Mouse (Mus musculus) activated CD4-positive, CD25-positive, alpha-beta regulatory T cell (primary cell): ENCODE measurements around the gene Plekha7. TPM values are rescaled to one million over a fixed set of nuclear protein-coding genes. Genes with fewer than 3 reads are reported as not detected.

ENCODE experiments used
- polyA plus RNA-seq, 2 experiments: library from polyadenylated mRNA; unstranded; fragments of 100-300 nt; shearing (Covaris generic); gene quantifications; one replicate each; pipeline ENCODE4 v1.2.1; 2017

Plekha7 gene
- polyA plus RNA-seq = 1 to 10 TPM; 8.3 to 9.4 TPM

DNA sequence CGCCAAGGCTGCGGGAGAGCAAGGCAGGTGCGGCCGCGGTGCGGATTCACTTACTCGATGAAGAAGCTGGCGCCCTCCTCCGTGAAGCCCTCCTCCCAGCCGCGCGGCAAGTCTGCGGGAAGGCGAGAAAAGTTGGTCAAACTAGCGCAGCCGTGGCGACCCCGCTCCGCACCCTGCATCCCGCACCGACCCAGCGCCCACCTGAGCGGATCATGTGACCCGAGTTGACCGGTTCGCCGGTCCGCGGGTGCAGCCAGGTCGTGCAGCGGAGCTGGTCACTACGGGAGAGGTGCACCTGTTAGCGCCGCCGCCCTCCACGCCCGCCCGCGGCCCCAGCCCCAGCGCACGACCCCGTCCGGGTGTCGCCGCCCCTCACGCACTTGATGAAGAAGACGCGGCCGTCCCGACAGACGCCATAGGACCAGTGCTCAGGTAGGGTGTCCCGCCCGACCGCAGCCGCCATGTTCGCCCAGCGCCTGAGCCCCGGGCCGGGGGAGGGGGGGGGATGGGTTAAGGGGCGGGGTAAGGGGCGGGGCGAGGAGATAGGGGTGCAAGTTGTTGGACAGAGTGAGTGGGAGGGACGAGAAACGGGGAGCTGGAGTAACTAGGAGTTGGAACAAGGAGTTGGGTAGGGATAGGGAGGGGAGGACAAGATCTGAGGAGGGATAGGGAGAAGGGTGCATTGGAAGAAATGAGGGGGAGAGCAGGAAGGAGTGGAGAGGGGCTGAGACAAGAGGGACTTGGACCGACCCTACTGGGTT is at the start of gene Plekha7:
Plekha7 (minus strand) TSS at position 506 of the 761 bp plus-strand sequence.

DNA sequence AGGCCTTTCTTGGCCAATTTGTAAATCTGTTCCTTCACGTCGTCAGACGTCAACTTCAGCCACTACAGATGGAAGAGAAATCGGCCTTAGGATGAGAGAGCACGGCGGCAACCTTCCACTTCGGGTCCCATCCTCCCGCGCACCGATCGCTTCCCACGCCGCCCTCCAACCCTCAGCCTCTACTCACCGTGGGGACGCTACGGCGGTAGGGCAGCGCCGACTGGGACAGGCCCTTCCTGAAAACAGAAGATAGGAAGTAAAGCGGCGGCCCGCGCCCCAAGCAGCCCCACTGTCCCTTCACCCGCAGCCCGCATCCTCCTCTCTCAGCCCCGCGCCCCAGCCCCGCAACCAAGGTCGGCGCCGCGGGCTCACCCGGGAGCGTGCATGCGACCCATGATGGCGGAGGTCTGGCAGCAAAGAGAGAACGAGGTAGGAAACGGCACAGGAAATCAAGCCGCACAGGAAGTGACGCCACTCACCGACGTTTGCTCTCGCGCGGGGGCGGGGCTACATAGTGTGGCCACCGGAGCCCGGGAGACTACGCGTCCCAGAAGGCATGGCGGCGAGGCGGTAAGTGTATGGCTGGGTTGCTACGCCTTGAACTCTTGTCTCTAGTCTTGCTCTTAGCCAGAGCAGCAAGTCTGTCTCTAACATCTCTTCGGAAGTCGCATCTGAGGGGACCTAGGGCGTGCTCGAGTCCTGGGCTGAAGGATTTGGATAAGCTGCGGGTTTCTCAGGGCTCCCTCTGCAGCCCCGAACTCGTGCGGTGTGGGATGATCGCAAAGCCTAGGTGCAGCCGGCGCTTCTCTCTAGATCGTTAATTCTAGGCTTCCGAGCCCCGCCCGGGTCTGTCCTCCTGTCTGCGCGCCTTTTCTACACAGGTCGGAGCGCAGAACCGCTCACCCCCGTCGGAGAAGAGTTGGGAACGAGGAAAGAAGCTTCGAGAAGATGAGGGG is 25.8 kb upstream of the Plekha7 start, which contains the start of gene Rps13:
Rps13 (minus strand) TSS at position 483 of the 956 bp plus-strand sequence.

DNA sequence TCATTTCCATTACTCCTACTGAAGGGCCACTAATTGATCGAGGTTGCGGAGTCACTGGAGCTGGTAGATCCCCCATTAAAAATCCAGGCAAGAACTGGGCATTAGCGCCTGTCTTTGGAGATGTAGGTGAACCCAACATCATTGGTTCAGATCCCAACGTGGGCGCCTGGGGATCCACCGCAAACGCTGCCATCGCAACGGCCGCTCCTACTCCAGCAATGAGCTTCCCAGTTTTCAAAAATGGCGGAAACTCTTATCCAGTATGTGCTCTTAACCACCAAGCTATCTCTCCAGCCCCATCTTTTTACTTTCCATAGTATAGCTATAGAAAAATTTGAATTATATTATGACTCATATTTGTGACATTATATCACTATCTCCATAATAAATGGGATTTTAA is 223.8 kb downstream of the Plekha7 start, which contains the start of gene Gm4353:
Gm4353 (minus strand) TSS at position 270 of the 400 bp plus-strand sequence.

Other genes starting within 250 kb of the Plekha7 start
- under 1 TPM in 1 of 2 experiments, not detected in 1; 0.39 TPM for gene Gm4353, start 223.7 kb downstream of the Plekha7 start, polyA plus RNA-seq
- gene Rps13, start 25.8 kb upstream of the Plekha7 start, polyA plus RNA-seq = 100 to 1,000 TPM; 698 to 971 TPM
- gene Pik3c2a, start 135.1 kb upstream of the Plekha7 start, polyA plus RNA-seq = 10 to 100 TPM; 42.8 to 60.4 TPM
- gene Nucb2, start 196.0 kb upstream of the Plekha7 start, polyA plus RNA-seq = 10 to 100 TPM; 10.3 to 20.2 TPM